Mouse (Mus musculus) hematopoietic stem cell, adult 5-6 weeks (primary cell): ENCODE data around the gene Nmnat1. TPM values are rescaled to one million over a fixed set of nuclear protein-coding genes. Genes with fewer than 3 reads are reported as not detected.
"Not testable (repeated sequence)": the region's sequence is repeated elsewhere in the genome, so short reads cannot be mapped to it uniquely, and the experiment has no call there.

ENCODE experiments used
- ATAC-seq, 2 experiments: fragments of 125-278 bp in 1 of 2; replicated peaks in 1 of 2; 2 replicates each; pipeline ENCODE4 v1.8.0; 2016 to 2017; ENCODE audit warnings: inconsistent platforms in 2 of 2, mild to moderate bottlenecking in 2 of 2, moderate number of reproducible peaks in 2 of 2, low read depth in 1 of 2, moderate TSS enrichment in 1 of 2; ENCODE audit not compliant: low FRiP score in 2 of 2, poor library complexity in 2 of 2, severe bottlenecking in 2 of 2, insufficient read depth in 1 of 2, low TSS enrichment in 1 of 2
- total RNA-seq: library from RNA; stranded (forward); fragments of 172-1452, 232-1000 nt; gene quantifications from 2 replicates; pipeline ENCODE4 v1.2.3, GENCODE M21; 2017

The Nmnat1 gene
- total RNA-seq, 1 experiment from 2014 or later, result 10.4 TPM

- ATAC-seq, result no peak
These were observed 27.1 kb downstream of the Nmnat1 start for GRCm38 (mm10) chr4:149457831-149458430.

GRCm38 (mm10) chr4:149457163-149457562, 27.8 kb downstream of the Nmnat1 start:
- peak; percentile 70 to 84 for ATAC-seq

DNA sequence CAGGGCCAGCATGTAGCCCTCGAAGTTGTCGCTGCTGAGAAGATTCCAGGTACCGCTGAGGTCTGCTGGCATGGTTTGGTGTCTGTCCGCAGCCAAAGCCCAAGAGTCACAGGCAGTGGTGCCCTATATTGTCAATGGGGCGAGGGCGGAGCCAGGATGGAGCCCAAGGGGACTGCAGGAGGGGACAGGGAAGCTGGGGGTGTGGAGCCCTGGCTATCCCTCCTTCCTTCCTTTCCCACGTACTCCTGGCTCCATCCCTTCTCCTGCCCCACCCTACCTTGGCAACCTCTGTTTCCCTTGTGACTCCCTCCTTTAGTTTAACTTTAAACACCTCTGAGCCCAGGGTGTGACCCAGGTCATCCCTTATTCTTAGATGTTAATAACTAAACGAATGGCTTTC, 30.1 kb downstream of the Nmnat1 start, which contains the start of gene Rbp7:
Gene Rbp7 (minus strand): TSS at position 100 of the 400 bp plus-strand sequence.
- ATAC-seq, result no peak

DNA sequence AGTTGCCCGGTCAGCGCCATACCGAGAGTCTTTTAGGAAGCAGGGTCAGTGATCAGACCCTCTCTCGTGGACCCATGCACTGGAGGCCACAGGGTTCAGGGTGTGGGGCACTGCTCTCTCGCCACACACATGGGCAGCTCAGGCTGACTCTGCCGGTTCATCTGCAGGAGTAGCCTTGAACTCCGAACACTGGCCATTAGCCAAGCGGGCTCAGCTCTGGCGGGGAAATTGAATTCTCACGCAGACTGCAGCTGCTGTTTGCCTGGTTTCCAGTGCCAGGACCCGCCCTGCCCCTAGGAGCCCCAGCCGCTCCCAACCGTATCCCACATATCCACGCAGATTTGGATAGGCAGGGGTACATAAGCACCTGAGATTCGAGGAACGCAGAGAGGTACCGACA, 30.7 kb downstream of the Nmnat1 start:
- ATAC-seq, result no peak

DNA sequence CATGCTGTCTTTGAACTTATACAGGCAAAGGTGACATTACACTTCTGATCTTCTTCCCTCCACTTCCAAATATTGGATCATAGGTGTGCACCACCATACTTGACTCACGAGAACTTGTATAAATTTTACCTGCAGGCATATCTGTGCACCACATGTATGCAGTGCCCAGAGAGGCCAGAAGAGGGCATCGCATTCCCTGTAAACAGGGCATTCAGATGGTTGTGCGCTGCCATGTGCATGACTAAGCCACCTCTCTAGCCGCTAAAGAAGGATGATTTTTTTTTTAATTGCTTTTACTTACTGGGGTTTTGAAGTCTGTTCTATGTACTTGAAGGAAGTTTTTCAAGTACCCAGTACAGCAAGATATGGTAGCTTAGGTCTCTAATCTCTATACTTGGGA, 31.3 kb downstream of the Nmnat1 start:
- no peak for ATAC-seq

DNA sequence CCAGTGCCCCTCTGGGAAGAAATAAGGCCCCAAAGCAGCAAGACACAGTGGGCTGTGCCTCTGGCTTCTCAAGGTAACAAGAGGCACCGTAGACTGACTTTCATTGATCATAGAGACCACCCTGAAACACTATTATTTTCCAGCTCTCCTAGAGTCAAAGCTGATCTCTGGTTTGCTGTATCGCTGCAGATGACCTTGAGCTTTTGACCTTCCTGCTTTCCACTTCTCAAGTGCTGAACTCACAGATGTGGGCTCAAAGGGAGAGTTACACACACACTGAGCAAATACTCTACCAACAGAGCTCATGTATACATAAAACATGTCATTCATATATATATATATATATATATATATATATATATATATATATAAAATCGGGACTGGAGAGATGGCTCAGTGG, 34.4 kb downstream of the Nmnat1 start:
- ATAC-seq, result no peak

DNA sequence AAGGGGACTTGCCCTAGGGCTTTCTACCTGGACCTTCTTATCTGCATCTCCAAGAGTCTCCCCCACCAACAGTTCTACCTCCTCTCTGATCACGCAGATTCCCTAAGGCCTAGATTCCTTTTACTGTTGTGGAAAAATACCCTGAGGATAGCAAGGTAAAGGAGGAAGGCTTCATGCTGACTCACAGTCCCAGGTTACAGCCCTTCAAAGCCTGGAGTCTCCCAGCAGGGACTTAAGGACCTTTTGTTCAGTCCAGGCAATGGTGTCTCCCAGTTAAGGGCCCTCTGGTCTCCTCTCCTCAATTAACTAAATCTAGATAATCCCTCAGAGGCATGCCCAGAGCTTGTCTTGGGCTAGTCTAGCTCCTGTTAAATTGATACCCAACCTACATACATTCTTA, 38.7 kb downstream of the Nmnat1 start:
- no peak for ATAC-seq

DNA sequence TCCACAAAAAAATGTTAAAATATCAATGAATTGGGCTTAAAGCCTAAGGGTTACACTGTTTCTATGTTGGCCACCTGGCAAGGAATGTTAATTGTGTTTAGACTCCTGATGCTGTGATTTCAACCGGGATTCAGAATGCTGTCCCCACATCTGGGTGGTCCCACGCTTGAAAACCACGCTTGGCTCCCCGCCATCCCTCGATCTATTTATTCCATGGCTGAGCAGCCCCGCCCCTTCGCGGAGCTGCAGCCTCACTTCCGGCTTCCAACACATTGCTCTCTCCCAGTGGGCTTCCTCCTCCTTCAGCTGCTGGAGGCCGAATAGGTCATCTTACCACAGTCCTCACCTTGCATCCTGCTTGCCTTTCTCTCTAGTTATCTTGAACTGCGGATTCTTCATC, 39.1 kb downstream of the Nmnat1 start:
- ATAC-seq, result peak in 1 of 2 experiments; percentile 33; a peak in 1 of 4 replicates

GRCm38 (mm10) chr4:149444964-149445701, 39.9 kb downstream of the Nmnat1 start:
- peak; percentile 99 for ATAC-seq

GRCm38 (mm10) chr4:149444465-149444864, 40.5 kb downstream of the Nmnat1 start:
- ATAC-seq, result no peak

- no peak for ATAC-seq
These were observed 42.6 kb downstream of the Nmnat1 start for GRCm38 (mm10) chr4:149442436-149442835.

DNA sequence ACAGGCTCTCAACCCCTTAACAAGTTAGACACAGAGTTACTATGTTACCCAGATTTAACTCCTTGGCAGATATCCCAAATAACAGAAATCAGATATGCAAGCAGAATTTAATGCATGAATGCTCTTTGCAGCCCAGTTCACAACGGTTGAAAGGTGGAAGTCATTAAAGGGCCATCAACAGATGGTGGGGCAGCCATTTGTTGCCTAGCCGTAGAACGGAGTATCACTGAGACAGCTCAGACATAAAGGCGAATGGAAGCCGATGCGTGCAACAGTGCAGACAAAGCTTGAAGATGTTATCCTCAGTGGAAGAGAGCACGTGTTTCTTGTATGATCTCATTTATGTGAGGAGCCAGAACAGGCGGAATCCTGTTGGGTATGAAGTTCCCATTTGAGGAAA, 44.4 kb downstream of the Nmnat1 start:
- no peak for ATAC-seq

DNA sequence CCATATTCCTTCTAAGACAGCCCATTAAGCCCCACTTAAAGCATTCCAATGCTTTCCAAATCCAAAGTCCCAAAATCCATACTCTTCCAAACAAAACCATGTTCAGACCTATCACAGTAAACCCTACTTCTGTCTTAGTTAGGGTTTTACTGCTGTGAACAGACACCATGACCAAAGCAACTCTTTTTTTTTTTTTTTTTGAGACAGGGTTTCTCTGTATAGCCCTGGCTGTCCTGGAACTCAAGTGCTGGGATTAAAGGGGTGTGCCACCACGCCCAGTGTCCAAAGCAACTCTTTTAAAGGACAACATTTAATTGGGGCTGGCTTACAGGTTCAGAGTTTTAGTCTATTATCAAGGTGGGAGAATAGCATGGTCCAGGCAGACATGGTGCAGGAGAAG, 53.1 kb downstream of the Nmnat1 start:
- ATAC-seq, result not testable (repeated sequence)

DNA sequence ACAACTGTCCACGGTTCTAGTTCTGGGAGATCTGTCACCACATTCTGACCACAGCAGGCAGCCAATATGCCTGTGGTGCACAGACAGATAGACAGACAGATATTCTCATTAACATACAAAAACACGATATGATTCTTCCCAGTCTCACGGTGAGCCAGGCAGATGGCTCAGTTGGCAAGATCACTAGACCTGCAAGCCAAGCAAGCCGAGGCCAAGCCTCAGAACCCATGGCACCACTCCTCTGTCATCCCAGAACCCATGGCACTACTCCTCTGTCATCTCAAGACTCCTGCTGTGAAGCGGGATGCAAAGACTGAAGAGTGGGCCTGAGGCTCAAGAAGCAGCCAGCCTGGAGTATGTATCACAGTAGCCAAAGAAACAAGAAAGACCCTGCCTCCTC, 55.4 kb downstream of the Nmnat1 start:
- ATAC-seq, result no peak

GRCm38 (mm10) chr4:149426325-149427199, 58.4 kb downstream of the Nmnat1 start, which contains the start of gene Ube4b:
Gene Ube4b, minus strand, starts transcription at chr4:149426749.
- peak; percentile 80 to 93 for ATAC-seq

DNA sequence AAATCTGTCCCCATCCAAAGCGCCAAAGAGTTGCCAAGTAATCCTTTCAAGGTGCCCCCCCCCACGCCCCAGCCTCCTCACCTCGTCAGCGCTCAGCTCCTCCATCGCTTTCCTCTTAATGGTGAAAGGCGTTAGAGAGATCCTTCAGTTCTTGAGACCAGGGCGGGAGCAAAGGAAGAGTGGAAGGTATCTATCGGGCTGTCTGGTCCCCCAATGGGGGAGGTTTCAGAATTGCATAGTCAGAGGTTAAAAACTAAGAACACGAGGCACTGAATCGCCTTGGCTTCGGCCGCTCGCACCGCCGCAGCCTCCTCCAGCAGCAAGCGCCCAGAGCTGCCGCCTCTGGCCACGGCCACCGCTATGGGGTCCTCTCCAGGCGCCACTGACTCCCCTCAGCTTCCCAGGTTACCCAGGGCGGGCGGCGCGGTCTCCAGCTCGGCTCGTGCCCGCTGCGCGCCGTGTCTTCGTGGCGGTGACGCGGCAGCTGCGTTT, 59.2 kb downstream of the Nmnat1 start:
- peak in 1 of 2 experiments; percentile 36; a peak in 2 of 4 replicates for ATAC-seq

- no peak for ATAC-seq
These were observed 60.2 kb downstream of the Nmnat1 start for GRCm38 (mm10) chr4:149424755-149425154.
